Mouse (Mus musculus): ENCODE measurements at regions not wholly inside any gene's neighbourhood (a gene's known extent, or its start where the extent isn't known, plus 50 kb on each side); places are given as distances from the start of the nearest gene placed in this dataset.

DNA sequence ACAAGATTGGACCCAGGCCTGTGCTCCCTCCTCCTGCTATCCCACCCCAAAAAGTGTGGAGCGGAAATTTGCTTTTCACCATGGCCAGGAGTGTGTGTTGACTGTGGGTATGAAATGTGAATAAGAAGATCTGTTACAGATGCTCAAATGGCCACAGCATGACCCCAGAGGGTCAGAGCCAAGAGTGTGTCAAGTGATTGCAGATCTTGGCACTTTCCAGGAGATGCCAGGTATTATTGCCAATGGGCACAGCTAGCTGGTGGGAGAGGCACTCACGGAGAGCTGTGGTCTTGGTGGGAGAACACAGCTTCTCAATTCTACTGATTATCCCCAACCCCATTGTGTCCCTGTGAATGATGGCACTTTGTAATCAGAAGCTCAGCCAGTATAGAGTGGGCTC lies 62.7 kb downstream of the Smim20 start:
- DNase-seq (ENCODE audit: low spot score in 2 of 2): no peak

GRCm38 (mm10) chr5:53336704-53337103 lies 69.8 kb downstream of the Smim20 start:
- no peak for DNase-seq (ENCODE audit: low spot score in 2 of 2)

- no peak for DNase-seq (ENCODE audit: low spot score in 2 of 2)
Measured at GRCm38 (mm10) chr5:53337816-53338215, 70.9 kb downstream of the Smim20 start.

- DNase-seq (ENCODE audit: low spot score in 2 of 2): no peak
Measured at GRCm38 (mm10) chr5:53345164-53345563, 78.3 kb downstream of the Smim20 start.

DNA sequence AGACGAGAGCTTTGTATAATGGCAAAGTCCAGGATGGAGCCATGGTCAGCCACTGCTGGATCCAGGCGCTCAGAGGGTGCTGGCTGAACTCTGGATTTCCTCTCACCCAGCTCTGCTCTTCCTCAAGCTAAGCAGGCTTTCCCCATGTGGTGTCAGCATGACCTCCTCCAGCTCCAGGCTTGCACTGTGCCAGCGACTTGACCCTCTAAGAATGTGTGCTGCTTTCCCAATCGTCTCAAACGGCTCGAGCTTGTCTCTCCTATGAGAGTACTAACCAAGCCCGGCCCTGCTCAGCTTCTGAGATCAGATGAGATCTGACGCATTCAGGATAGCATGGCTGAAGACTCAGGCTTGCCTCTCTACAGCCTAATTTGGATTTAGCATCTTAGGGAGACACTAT lies 79.1 kb downstream of the Smim20 start:
- no peak for DNase-seq (ENCODE audit: low spot score in 2 of 2)

DNA sequence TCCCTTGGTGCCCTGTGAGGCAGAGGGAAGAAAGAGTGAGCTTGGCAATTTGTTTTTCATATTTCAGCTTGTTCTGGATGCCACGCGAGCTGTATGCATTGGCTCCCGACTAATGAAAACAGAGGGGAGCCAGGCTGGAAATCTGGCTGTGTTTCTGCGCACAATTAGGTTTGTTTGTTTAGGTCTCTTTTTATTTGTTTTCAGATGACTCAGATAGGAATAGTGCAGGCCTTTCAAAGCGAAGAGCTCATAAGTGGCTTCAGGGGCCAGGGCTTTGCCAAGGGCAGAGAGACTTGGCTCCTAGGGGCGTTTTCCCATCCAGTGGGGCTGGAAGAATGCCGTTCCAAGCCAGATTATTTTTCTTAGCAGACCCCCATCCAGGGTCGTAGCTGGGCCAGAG lies 79.9 kb downstream of the Smim20 start:
- DNase-seq (ENCODE audit: low spot score in 2 of 2): no peak

- no peak for DNase-seq (ENCODE audit: low spot score in 2 of 2)
Measured at GRCm38 (mm10) chr5:53352852-53353251, 86.0 kb downstream of the Smim20 start.

GRCm38 (mm10) chr5:53354296-53354695 lies 87.4 kb downstream of the Smim20 start:
- no peak for DNase-seq (ENCODE audit: low spot score in 2 of 2)

DNA sequence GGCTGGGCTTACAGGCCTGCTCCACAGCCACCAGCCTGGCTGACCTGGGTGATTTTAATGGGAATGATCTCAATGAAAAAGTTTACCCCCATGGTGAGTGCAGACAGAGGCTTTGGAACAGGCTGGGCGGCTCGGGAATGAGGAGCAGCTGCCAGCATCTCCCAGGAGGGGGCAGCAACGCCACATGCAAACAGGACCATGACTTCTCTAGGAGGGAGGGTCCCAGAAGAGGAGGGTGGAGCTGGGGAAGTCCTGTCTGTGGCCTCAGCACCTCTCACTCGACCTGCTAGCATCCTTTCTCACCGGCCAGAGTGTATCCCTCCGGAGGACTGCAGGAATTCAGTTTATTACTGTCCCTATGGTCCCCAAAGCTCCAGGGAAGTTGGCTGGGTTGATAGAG lies 88.2 kb downstream of the Smim20 start:
- peak; percentile 77 to 85 for DNase-seq (ENCODE audit: low spot score in 2 of 2)

DNA sequence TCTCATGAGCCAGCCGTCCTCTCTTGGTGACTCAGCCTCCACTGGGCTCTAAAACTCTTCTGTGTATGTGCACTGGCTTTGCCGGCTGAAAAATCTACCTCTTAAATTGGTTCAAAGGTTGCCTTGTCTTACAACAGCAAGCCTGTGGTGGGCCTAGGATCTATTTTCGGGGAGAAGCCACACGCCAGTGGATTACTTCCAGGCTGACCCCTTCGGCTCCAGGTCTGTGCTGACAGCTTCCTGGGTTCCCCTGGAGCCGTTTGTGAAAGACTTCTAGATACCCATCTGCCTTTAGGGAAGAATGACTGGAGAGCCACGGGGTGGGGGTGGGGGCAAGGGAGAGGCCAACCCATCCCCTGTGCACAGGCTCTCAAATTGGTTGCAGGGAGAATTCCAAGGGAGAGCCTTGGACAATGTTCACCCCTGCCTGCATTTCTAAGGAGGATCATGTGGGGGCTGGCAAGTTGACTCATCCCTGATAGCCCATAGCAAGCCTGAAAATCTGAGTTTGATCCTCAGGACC lies 90.3 kb downstream of the Smim20 start:
- no peak for DNase-seq (ENCODE audit: low spot score in 2 of 2)

DNA sequence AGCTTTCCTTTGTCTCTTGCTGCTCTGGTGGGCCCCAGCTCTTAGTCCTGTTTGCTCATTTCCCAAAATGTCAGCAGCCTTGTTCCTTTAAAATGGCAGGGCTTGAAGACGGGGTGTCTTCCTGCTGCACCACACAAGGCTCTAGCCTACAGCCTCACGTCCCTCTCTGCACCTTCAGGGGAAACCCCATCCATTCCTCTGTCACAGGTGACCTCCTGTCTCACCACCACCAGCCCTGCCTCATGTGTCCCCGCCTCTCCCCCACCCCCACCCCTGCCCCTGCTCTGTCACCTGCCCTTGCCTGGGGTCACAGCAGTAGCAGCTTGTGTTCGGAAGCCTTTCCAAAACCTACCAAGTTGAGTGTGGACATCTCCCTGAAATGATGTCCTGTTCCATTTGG lies 91.3 kb downstream of the Smim20 start:
- no peak for DNase-seq (ENCODE audit: low spot score in 2 of 2)

GRCm38 (mm10) chr5:53359887-53360286 lies 93.0 kb downstream of the Smim20 start:
- DNase-seq (ENCODE audit: low spot score in 2 of 2): no peak

GRCm38 (mm10) chr5:53361295-53361694 lies 94.4 kb downstream of the Smim20 start:
- no peak for DNase-seq (ENCODE audit: low spot score in 2 of 2)

DNA sequence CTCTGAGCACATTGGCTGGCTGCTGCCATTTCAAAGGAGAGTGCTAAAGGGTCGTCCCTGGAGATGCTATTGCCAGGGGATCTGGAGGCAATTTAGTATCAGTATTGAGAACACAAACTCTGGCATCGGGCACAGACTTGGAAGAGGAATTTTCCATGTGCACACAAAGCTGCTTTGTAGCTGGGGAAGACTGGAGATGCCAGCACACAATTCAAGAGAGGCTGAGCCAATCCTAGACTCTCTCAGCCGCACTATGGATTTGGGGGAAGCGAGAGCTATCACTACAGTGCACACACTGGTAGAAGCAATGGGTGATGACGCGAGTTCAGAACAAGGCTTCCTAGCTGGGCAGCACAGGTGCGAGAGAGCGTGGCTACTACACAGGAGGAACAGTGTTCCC lies 97.0 kb downstream of the Smim20 start:
- no peak for DNase-seq (ENCODE audit: low spot score in 2 of 2)

DNA sequence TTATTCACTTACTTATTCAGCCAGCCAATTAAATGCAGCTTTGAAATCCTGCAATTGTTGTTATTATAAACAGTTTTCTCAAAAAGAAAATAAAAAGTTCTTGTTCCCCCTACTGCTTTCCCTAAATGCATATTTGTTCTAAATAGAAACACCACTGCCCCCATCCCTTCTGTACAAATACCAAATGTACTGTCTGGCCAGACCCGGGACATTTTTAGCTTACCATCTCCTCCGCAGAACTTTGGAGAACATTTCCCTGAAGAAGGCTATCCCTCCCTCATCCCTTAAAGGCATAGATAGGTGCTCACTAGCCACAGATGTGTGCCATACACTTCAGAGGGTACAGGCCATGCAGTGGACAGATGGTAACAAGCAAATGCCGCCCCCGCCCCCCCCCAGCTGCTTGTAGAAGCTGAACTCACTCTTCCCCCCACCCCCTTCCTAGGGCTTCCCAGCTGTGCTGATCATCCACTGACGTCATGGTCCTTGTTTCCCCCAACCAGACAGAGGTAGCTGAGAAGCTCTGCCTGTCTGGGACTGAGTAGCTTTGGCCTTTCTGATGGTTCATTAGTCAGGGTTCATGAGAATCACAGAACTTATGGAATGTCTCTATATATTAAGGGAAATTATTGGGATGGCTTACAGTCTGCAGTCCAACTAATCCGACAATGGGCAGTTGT lies 98.9 kb upstream of the Rbpj start:
- DNase-seq (ENCODE audit: low spot score in 2 of 2): no peak

- DNase-seq (ENCODE audit: low spot score in 2 of 2): no peak
Measured at GRCm38 (mm10) chr5:53370272-53370671, 95.7 kb upstream of the Rbpj start.

- no peak for DNase-seq (ENCODE audit: low spot score in 2 of 2)
Measured at GRCm38 (mm10) chr5:53371638-53372037, 94.3 kb upstream of the Rbpj start.

DNA sequence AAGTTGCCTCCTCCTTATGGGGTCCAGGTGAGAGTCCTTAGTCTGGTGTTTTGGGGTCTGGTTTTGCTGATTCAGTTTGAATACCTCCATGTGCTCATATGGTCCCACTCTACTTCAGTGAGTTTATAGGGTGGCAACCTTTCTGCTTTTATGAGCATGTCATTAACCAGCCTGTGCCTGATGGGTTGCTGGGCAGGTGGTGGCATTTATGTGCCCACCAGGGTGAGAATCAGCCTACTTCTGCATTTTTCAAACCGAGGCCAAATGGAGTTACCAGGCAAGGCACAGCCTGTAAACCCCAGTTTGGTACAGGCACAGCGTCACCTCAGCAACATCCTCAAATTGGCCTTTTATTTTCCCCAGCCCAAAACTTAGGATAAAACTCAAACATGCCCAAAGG lies 92.6 kb upstream of the Rbpj start:
- no peak for DNase-seq (ENCODE audit: low spot score in 2 of 2)

DNA sequence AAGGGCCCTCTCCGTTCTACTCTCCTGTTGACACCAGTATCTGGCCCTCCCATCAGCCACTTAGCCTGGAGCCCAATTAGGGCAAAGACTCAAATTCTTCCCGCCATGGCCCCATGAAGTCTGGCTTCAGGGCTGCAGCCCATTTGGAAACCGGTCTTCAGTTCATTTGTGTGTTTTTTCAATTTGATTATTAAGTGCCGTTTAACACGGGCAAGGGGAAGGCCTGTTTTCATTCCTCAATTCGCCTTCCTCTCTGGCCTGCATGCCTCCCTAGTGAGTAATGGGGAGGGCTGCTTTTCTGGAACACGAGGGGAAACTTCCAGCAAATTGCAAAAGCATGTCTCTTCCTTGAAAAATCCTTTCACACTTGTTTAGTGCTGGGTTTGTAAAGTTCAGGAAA lies 89.1 kb upstream of the Rbpj start:
- no peak for DNase-seq (ENCODE audit: low spot score in 2 of 2)

DNA sequence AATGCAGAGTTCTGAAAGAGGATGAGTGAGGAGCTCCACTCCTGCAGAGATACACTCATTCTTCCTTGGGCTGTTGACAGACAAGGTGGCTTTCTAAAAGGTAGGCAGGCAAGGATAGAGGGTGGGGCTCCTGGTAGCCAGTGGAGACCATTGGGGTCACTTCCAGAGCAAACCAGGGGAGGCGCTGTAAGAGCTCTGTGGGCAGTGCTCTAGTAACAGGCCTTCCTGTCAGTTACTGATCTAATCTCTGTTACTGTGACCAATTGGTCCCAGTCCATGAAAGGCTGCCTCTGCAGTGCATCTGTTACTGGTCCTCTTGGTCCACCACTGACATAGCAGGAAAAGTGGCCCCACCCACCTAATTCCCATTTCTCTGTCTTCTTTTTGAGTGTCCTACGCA lies 88.3 kb upstream of the Rbpj start:
- DNase-seq (ENCODE audit: low spot score in 2 of 2): no peak

DNA sequence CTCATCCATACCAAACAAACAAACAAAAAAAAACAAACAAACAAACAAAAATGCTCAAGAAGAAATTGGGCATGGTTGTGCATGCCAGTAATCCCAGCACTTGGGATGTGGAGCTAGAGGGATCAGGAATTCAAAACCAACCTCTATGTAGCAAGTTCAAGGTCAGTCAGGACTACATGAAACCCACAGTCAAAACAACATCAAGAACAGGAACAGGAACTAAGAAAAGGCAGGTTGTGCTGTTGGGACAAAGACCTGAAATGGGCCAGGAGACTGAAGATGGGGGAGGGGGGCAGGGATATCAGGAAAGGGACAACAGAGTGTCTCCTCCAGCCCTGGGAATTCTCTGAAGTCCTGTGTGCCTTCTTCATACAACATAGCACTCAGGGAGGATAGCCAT lies 87.8 kb upstream of the Rbpj start:
- DNase-seq (ENCODE audit: low spot score in 2 of 2): no peak

GRCm38 (mm10) chr5:53378599-53378998 lies 87.4 kb upstream of the Rbpj start:
- DNase-seq (ENCODE audit: low spot score in 2 of 2): no peak

DNA sequence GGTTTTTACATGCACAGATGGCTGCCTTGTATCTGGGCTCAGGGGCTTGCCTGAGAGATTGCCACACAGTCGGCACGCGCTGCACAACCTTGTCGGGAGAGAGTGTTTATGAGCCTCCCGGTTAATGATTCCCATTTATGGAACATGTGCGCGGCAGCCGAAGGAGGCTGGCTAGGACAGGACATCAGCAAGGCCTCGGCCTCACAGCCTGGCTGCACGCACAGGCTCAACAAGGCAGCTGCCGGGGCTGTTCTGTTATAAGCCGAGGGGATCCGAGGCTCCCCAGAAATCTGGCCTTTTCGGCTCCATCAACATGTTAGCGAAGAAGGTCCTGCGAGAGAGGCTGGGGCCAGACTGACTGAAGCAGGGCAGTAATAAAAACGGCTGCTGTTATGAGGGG lies 86.3 kb upstream of the Rbpj start:
- no peak for DNase-seq (ENCODE audit: low spot score in 2 of 2)

- no peak for DNase-seq (ENCODE audit: low spot score in 2 of 2)
Measured at GRCm38 (mm10) chr5:53380203-53380602, 85.7 kb upstream of the Rbpj start.
